Comparison of ENCODE assay signal across 12 mouse cellular contexts in genomic region chr3:130964088-130964487, GRCm38 (mm10).
DNase-seq lines count a peak whose midpoint lies in the region; ATAC-seq lines count a peak whose summit lies in the region.
"Had no signal": no experiment of that assay in that cellular context is flagged by ENCODE, and none has a peak within 500 bp of the region (broad histone marks: within the 10 kb centered on the region; RNA-seq: fewer than 3 reads in every experiment).

No protein-coding gene starts in this region.

- no peak for DNase-seq in heart, postnatal 25 days (ENCODE audit: low spot score)
- no peak for DNase-seq in midbrain, embryonic 14.5 days
- DNase-seq in frontal cortex, postnatal 14 days (ENCODE audit: low spot score in 2 of 2) = no peak
- DNase-seq in layer of hippocampus, adult 8-10 months (ENCODE audit: low spot score in 2 of 2) = no peak
- DNase-seq in layer of hippocampus, postnatal 36 days = no peak
- DNase-seq: gastrocnemius, postnatal 25 days; lung, adult 18-20 months had no signal

- H3K9me3 ChIP-seq in heart, embryonic 12.5 days (replicated peaks) = no peaks in the 10 kb centered on the region
- no peaks in the 10 kb centered on the region for H3K9me3 ChIP-seq in embryonic facial prominence, embryonic 12.5 days
- no peaks in the 10 kb centered on the region for H3K9me3 ChIP-seq in hindbrain, embryonic 12.5 days (replicated peaks)
- H3K9me3 ChIP-seq in midbrain, embryonic 14.5 days (ENCODE audit: control insufficient read depth, low read length) = no peaks in the 10 kb centered on the region
- H3K9me3 ChIP-seq: heart, embryonic 15.5 days; intestine, embryonic 15.5 days had no signal

- H3K36me3 ChIP-seq in heart, embryonic 12.5 days = no peaks in the 10 kb centered on the region
- no peaks in the 10 kb centered on the region for H3K36me3 ChIP-seq in embryonic facial prominence, embryonic 12.5 days
- H3K36me3 ChIP-seq in hindbrain, embryonic 12.5 days = no peaks in the 10 kb centered on the region
- no peaks in the 10 kb centered on the region for H3K36me3 ChIP-seq in midbrain, embryonic 14.5 days (ENCODE audit: control insufficient read depth, insufficient read depth, low read length)
- H3K36me3 ChIP-seq: heart, embryonic 15.5 days; intestine, embryonic 15.5 days had no signal

- no peak overlapping the region for H3K9ac ChIP-seq in heart, embryonic 12.5 days
- no peak overlapping the region for H3K9ac ChIP-seq in embryonic facial prominence, embryonic 12.5 days
- H3K9ac ChIP-seq in hindbrain, embryonic 12.5 days = no peak overlapping the region
- no peak overlapping the region for H3K9ac ChIP-seq in midbrain, embryonic 14.5 days (replicated peaks; ENCODE audit: low read length)
- H3K9ac ChIP-seq: heart, embryonic 15.5 days; intestine, embryonic 15.5 days had no signal

- H3K4me2 ChIP-seq in heart, embryonic 12.5 days = 0 out of 2 replicates have a peak overlapping the region, but pooled peaks have one; percentile 12
- peak overlapping the region; percentile 38 for H3K4me2 ChIP-seq in embryonic facial prominence, embryonic 12.5 days (replicated peaks)
- H3K4me2 ChIP-seq in hindbrain, embryonic 12.5 days (replicated peaks) = peak overlapping the region; percentile 46
- H3K4me2 ChIP-seq in midbrain, embryonic 14.5 days (ENCODE audit: low read length) = peak overlapping the region; percentile 45
- H3K4me2 ChIP-seq: heart, embryonic 15.5 days; intestine, embryonic 15.5 days had no signal

- H3K4me3 ChIP-seq in heart, embryonic 12.5 days = no peak overlapping the region
- H3K4me3 ChIP-seq in embryonic facial prominence, embryonic 12.5 days = no peak overlapping the region
- H3K4me3 ChIP-seq in hindbrain, embryonic 12.5 days = no peak overlapping the region
- no peak overlapping the region for H3K4me3 ChIP-seq in midbrain, embryonic 14.5 days (replicated peaks; ENCODE audit: low read depth, low read length)
- H3K4me3 ChIP-seq: heart, embryonic 15.5 days; intestine, embryonic 15.5 days had no signal

- intact Hi-C loops in heart, postnatal 25 days (cut with DNase I) = no loop called here

- H3K27me3 ChIP-seq in heart, embryonic 12.5 days (replicated peaks) = no peaks in the 10 kb centered on the region; the same call in 1 of the 2 replicates
- 0 out of 2 replicates have a peak, but pooled peaks cover 4% of the 10 kb centered on the region for H3K27me3 ChIP-seq in embryonic facial prominence, embryonic 12.5 days
- no peaks in the 10 kb centered on the region for H3K27me3 ChIP-seq in hindbrain, embryonic 12.5 days
- H3K27me3 ChIP-seq in midbrain, embryonic 14.5 days (ENCODE audit: control insufficient read depth, insufficient read depth, low read length) = no peaks in the 10 kb centered on the region
- H3K27me3 ChIP-seq: heart, embryonic 15.5 days; intestine, embryonic 15.5 days had no signal

- 86% methylated on average over 6 of the region's 6 CpGs for WGBS in heart, embryonic 12.5 days
- 86% methylated on average over 6 of the region's 6 CpGs for WGBS in embryonic facial prominence, embryonic 12.5 days
- WGBS in hindbrain, embryonic 12.5 days = 91% methylated on average over 6 of the region's 6 CpGs
- 48% methylated on average over 6 of the region's 6 CpGs for WGBS in midbrain, embryonic 14.5 days

- ATAC-seq in heart, embryonic 12.5 days (ENCODE audit: insufficient number of reproducible peaks, low FRiP score) = no peak
- no peak for ATAC-seq in embryonic facial prominence, embryonic 12.5 days (ENCODE audit: insufficient number of reproducible peaks, insufficient read depth, low FRiP score, low TSS enrichment)
- ATAC-seq in hindbrain, embryonic 12.5 days (ENCODE audit: low FRiP score) = no peak
- no peak for ATAC-seq in midbrain, embryonic 14.5 days (ENCODE audit: low FRiP score, low TSS enrichment)
- ATAC-seq: intestine, embryonic 15.5 days had no signal

- H3K27ac ChIP-seq in heart, embryonic 12.5 days (ENCODE audit: poor library complexity, severe bottlenecking) = no peak overlapping the region
- no peak overlapping the region for H3K27ac ChIP-seq in embryonic facial prominence, embryonic 12.5 days
- peak overlapping the region; percentile 74; the same call in 1 of the 2 replicates for H3K27ac ChIP-seq in hindbrain, embryonic 12.5 days
- H3K27ac ChIP-seq in midbrain, embryonic 14.5 days (replicated peaks; ENCODE audit: low read depth, low read length) = peak overlapping the region; percentile 89
- H3K27ac ChIP-seq: heart, embryonic 15.5 days; intestine, embryonic 15.5 days had no signal

- H3K4me1 ChIP-seq in heart, embryonic 12.5 days (replicated peaks) = peaks cover 10% of the 10 kb centered on the region; the same call in 1 of the 2 replicates
- peaks cover 19% of the 10 kb centered on the region for H3K4me1 ChIP-seq in embryonic facial prominence, embryonic 12.5 days
- H3K4me1 ChIP-seq in hindbrain, embryonic 12.5 days = peaks cover 24% of the 10 kb centered on the region
- H3K4me1 ChIP-seq in midbrain, embryonic 14.5 days (ENCODE audit: control insufficient read depth, insufficient read depth, low read length) = peaks cover 43% of the 10 kb centered on the region
- H3K4me1 ChIP-seq: intestine, embryonic 15.5 days had no signal

Comparison
In these comparisons a context has a peak if more than half of its experiments do, and no peak if none do; other contexts are left out.
1. H3K27ac ChIP-seq: peak in hindbrain, embryonic 12.5 days (single experiment) and midbrain, embryonic 14.5 days (single experiment); none in heart, embryonic 12.5 days (single experiment) and embryonic facial prominence, embryonic 12.5 days (single experiment).
2. Peak in every context shown above with its lines, with median percentiles within 50 percentile points of each other: H3K4me2 ChIP-seq.